Mouse (Mus musculus) intestine, embryonic 15.5 days (tissue): ENCODE data around the gene Dnajb8. TPM values are rescaled to one million over a fixed set of nuclear protein-coding genes. Genes with fewer than 3 reads are reported as not detected.

Source experiments
- ATAC-seq: fragments of 200-750 bp; cut with Nextera tagmentation; 2 replicates; pipeline ENCODE4 v1.8.0; 2017; ENCODE audit warnings: moderate TSS enrichment, moderate library complexity
- H3K27ac ChIP-seq: fragments of 300-500 bp; sonication (generic); 2 replicates; pipeline ENCODE4 v1.5.1; 2015; ENCODE audit warnings: mild to moderate bottlenecking, inconsistent platforms
- H3K27me3 ChIP-seq: fragments of 300-500 bp; sonication (generic); replicated peaks from 2 replicates; pipeline ENCODE4 v1.6.1; 2015; ENCODE audit warnings: inconsistent platforms
- H3K36me3 ChIP-seq: fragments of 300-500 bp; sonication (generic); 2 replicates; pipeline ENCODE4 v1.6.1; 2015; ENCODE audit warnings: inconsistent platforms
- H3K4me1 ChIP-seq: fragments of 300-500 bp; sonication (generic); replicated peaks from 2 replicates; pipeline ENCODE4 v1.6.1; 2015; ENCODE audit warnings: inconsistent platforms
- H3K4me2 ChIP-seq: fragments of 300-500 bp; sonication (generic); replicated peaks from 2 replicates; pipeline ENCODE4 v1.6.1; 2015; ENCODE audit warnings: mild to moderate bottlenecking, inconsistent platforms
- H3K4me3 ChIP-seq: fragments of 300-500 bp; sonication (generic); replicated peaks from 2 replicates; pipeline ENCODE4 v1.5.1; 2015; ENCODE audit warnings: inconsistent platforms
- H3K9ac ChIP-seq: fragments of 300-500 bp; sonication (generic); 2 replicates; pipeline ENCODE4 v1.6.1; 2015; ENCODE audit warnings: inconsistent platforms
- H3K9me3 ChIP-seq: fragments of 300-500 bp; sonication (generic); 2 replicates; pipeline ENCODE4 v1.6.1; 2016; ENCODE audit warnings: inconsistent platforms
- WGBS: fragments of 180-500 bp; shearing (Covaris S2); methylation state at CpG from one replicate; pipeline ENCODE4 v1.1.7; 2015; 5-methylcytosine and 5-hydroxymethylcytosine counted together
- polyA plus RNA-seq: library from polyadenylated mRNA; unstranded; fragments of >200 nt; fragmentation: Nextera tagmentation; extraction: Ambion mirVana; gene quantifications from 2 replicates; pipeline ENCODE4 v1.2.1, GENCODE M21; 2015

The Dnajb8 gene
- polyA plus RNA-seq, 1 experiment from 2014 or later: not detected

DNA sequence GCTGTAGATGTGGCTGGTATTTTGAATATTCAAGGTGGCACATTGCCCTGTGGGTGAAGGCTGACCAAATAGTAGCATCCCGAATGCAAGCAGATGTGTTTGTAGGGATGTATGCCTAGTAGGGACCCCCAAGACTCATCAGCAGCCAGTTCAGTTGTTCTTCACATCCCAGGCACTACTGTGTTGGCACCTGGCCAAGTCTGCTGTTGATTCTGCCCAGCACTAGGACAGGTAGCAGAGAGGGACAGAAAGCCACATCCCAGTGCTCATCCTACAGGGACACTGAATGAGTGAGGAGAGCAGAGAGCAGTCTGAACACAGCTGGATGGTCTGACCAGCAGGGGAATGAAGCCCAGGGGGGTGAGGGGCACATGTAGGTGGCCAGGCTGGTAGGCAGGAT is 27.2 kb downstream of the Dnajb8 start:
- no peaks in the 10 kb centered on the region for H3K9me3 ChIP-seq
- no peak overlapping the region for H3K27ac ChIP-seq
- no peaks in the 10 kb centered on the region for H3K27me3 ChIP-seq
- H3K4me1 ChIP-seq: peaks cover 17% of the 10 kb centered on the region; the same call in 1 of the 2 replicates
- H3K36me3 ChIP-seq: no peaks in the 10 kb centered on the region
- H3K4me3 ChIP-seq: no peak overlapping the region
- H3K9ac ChIP-seq: no peak overlapping the region
- no peak overlapping the region for H3K4me2 ChIP-seq
- 79% methylated on average over 1 of the region's 1 CpGs for WGBS
- no peak for ATAC-seq

DNA sequence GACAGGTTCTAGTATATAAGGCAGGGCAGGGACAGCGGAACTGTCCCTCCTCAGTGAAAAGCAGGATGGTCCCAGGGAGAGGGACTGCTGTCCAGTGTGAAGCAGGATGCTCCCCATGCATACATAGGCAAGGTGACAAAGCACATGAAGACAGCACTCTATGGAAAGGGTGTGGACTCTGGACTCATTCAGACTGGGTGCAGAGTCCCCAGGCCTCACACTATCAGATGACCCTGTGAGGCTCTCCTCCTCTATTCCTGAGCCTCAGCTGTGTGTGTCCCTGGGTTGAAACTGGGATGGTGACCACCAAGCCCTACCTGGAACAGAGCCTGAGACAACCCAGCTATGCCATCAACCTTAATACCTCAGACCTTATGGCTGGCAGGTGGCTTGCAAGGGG is 29.3 kb downstream of the Dnajb8 start:
- Histone ChIP-seq H3K4me3 (no peak overlapping the region), H3K9ac (no peak overlapping the region), H3K27ac (no peak overlapping the region), H3K4me2 (no peak overlapping the region), H3K36me3 (no peaks in the 10 kb centered on the region), H3K27me3 (no peaks in the 10 kb centered on the region), H3K9me3 (no peaks in the 10 kb centered on the region), H3K4me1 (peaks cover 16% of the 10 kb centered on the region; the same call in 1 of the 2 replicates)
- 92% methylated on average over 1 of the region's 1 CpGs for WGBS
- ATAC-seq: peak; percentile 85

DNA sequence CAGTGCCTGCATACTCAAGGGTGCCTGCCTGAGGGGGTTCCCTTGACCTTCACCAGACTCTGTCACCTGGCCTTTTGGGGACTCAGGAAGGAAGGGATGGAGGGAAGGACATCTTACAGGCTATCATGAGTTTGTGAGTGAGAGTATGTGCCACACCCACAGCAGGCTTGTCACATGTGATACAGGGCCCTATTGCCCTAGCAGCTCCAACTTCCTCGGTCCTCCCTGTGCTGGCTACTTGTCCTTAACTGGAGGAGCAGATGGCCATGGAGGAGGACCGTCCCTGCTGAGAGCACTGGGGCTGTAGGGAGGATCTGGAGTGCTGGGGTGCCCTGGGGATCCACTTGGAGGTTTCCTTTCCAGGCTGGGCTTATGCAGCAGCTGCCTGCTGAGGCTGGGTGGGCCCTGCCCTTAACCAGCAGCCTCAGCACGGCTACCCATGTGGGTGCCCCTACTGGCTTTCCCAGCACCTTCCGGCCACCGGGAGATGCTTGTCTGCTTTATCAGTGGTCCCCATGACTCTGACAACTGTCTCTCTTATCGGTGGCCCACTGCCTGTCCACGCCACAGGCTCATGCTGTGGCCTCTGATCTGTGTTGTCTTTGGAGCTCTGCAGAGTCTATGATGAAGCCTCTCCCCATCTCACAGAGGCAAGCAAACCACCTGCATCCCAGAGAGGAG is 29.9 kb downstream of the Dnajb8 start:
- Histone ChIP-seq H3K4me1 (peaks cover 11% of the 10 kb centered on the region; the same call in 1 of the 2 replicates), H3K27ac (no peak overlapping the region), H3K27me3 (no peaks in the 10 kb centered on the region), H3K4me3 (no peak overlapping the region), H3K36me3 (no peaks in the 10 kb centered on the region), H3K4me2 (no peak overlapping the region), H3K9ac (no peak overlapping the region), H3K9me3 (no peaks in the 10 kb centered on the region)
- ATAC-seq: peak; percentile 73
- WGBS: 75% methylated on average over 7 of the region's 7 CpGs

DNA sequence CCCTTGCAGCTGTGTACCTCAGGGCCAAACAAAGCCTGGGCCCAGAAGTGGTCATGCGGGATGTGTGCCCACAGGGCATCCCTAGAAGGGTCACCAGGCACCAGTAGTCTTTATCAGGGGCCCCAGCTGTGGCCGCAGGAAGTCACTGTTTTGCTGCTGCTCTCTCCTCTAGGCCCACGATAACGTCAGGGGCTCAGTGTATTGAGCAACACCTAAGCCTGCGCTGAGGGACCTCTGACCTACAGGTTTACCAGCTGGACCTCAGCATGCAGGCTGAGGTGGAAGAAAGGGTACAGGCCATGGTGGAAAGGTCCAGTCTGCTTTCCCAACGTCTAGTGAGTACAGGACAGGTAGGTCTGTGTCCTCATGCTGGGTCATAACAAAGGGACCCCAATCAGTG is 32.0 kb downstream of the Dnajb8 start:
- Histone ChIP-seq H3K36me3 (no peaks in the 10 kb centered on the region), H3K27me3 (no peaks in the 10 kb centered on the region), H3K9ac (no peak overlapping the region), H3K9me3 (no peaks in the 10 kb centered on the region), H3K27ac (no peak overlapping the region), H3K4me3 (no peak overlapping the region), H3K4me2 (no peak overlapping the region), H3K4me1 (0 out of 2 replicates have a peak, but pooled peaks cover 11% of the 10 kb centered on the region)
- 71% methylated on average over 6 of the region's 6 CpGs for WGBS
- no peak for ATAC-seq

DNA sequence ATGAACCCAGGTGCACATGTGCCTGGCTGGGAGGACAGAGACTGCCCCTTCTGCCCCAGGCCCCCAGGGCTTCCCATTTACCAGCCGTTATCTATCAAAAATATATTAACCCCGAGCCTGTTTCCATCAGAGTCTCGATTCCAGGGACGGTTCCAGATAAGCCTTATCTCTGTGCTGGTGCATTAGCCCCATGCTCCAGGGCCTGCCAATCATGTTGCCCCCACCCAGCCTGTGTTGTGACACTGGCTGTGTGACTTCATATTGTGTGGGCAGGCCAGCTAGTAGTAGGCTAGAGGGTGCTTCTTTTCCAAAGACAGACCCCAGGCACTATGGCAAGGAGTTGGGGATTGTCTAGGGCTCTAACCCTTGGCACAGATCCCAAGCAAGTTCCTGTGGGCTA is 33.4 kb downstream of the Dnajb8 start:
- 0 out of 2 replicates have a peak, but pooled peaks cover 11% of the 10 kb centered on the region for H3K4me1 ChIP-seq
- H3K9me3 ChIP-seq: no peaks in the 10 kb centered on the region
- no peaks in the 10 kb centered on the region for H3K27me3 ChIP-seq
- no peak overlapping the region for H3K9ac ChIP-seq
- WGBS: 57% methylated on average over 4 of the region's 4 CpGs
- ATAC-seq: no peak
- no peak overlapping the region for H3K27ac ChIP-seq
- no peak overlapping the region for H3K4me2 ChIP-seq
- no peak overlapping the region for H3K4me3 ChIP-seq
- no peaks in the 10 kb centered on the region for H3K36me3 ChIP-seq

DNA sequence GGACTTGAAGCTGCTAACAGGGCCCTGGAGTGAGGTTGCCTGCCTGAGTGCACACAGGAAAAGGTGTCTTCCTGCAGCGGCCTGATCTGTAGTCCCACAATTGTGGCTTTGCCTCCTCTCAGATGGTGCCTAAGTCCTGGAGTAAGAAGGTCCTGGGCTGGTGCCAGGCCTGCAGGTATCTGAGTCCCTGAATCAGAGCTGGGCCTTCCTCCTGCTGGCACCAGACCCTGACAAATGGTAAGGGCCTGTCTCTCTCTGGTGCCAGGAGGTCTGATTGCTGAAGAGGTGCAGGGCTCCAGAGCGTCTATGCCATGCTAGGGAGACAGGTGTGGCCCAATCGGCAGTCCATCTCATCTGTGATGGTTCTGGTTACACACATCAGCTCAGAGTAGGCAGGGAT is 37.6 kb downstream of the Dnajb8 start:
- H3K9ac ChIP-seq: no peak overlapping the region
- no peaks in the 10 kb centered on the region for H3K9me3 ChIP-seq
- no peaks in the 10 kb centered on the region for H3K27me3 ChIP-seq
- H3K36me3 ChIP-seq: no peaks in the 10 kb centered on the region
- H3K4me2 ChIP-seq: no peak overlapping the region
- H3K4me1 ChIP-seq: 0 out of 2 replicates have a peak, but pooled peaks cover 4% of the 10 kb centered on the region
- no peak for ATAC-seq
- no peak overlapping the region for H3K27ac ChIP-seq
- H3K4me3 ChIP-seq: no peak overlapping the region
- 86% methylated on average over 3 of the region's 3 CpGs for WGBS

DNA sequence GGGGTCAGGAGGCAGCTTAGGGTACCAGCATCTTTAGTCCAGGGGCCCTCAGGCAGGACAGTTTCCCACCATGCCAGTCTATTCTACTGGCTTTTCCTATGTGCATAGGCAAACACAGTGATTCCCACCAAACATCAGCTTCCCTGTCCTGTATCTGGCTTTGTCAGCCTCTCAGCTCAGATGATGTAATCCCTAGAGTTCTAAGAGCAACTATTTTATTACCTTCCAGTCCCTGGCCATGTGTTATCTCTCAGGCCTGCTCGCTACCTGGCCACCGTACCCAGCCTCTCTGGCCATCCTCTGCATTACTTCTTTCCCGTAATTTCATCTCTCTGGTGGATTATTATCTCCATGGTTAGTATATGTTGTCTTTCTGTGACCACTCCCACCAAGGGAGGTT is 38.6 kb downstream of the Dnajb8 start:
- peak; percentile 73 for ATAC-seq
- H3K4me2 ChIP-seq: no peak overlapping the region
- no peak overlapping the region for H3K9ac ChIP-seq
- H3K36me3 ChIP-seq: no peaks in the 10 kb centered on the region
- WGBS: 63% methylated on average over 3 of the region's 3 CpGs
- H3K4me1 ChIP-seq: 0 out of 2 replicates have a peak, but pooled peaks cover 4% of the 10 kb centered on the region
- no peaks in the 10 kb centered on the region for H3K9me3 ChIP-seq
- no peak overlapping the region for H3K27ac ChIP-seq
- no peak overlapping the region for H3K4me3 ChIP-seq
- H3K27me3 ChIP-seq: no peaks in the 10 kb centered on the region

DNA sequence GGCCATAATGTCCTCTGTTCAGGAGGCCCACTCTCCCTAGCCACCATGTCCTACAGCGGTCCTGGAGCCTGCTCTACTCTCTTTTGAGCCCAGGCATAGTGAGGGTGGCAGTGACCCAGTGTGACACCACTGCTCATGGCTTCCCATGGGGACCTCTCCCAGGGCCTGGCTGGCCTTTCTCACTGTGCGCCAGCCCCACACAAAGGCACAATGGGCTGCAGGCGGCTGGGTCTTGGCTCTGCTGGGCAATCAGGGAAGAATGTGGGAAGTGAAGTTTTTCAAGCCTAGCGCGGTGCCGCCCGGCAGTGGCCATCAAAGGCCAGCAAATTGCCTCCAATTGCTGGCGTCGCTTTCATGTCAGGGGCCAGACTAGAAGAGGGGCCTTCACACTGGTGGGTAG is 40.1 kb downstream of the Dnajb8 start:
- H3K27me3 ChIP-seq: no peaks in the 10 kb centered on the region
- 61% methylated on average over 9 of the region's 9 CpGs for WGBS
- no peak for ATAC-seq
- H3K27ac ChIP-seq: no peak overlapping the region
- H3K4me1 ChIP-seq: 0 out of 2 replicates have a peak, but pooled peaks cover 4% of the 10 kb centered on the region
- no peaks in the 10 kb centered on the region for H3K36me3 ChIP-seq
- H3K4me2 ChIP-seq: no peak overlapping the region
- H3K4me3 ChIP-seq: no peak overlapping the region
- no peak overlapping the region for H3K9ac ChIP-seq
- no peaks in the 10 kb centered on the region for H3K9me3 ChIP-seq

DNA sequence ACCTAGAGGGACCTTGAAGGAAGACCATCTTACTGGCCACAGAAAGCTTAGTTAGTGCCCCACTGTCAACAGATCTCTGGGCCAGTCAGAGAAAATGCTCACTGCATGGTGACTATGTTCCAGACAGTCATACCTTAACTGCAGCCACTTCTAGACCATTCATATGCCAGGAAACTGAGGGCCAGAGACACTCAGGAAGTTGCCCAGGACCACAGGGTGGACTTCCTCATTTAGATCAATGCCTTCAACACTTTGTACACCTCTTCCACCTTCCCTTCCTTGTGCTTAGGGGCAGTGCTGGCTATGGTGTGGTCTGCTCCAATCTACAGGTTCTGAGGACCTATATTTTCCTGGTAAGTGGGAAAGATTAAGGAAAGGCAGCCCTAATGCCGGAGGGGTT is 43.3 kb downstream of the Dnajb8 start:
- Histone ChIP-seq H3K36me3 (no peaks in the 10 kb centered on the region), H3K27ac (no peak overlapping the region), H3K4me1 (0 out of 2 replicates have a peak, but pooled peaks cover 4% of the 10 kb centered on the region), H3K9me3 (no peaks in the 10 kb centered on the region), H3K4me2 (no peak overlapping the region), H3K4me3 (no peak overlapping the region), H3K9ac (no peak overlapping the region), H3K27me3 (no peaks in the 10 kb centered on the region)
- WGBS: 86% methylated on average over 1 of the region's 1 CpGs
- no peak for ATAC-seq

DNA sequence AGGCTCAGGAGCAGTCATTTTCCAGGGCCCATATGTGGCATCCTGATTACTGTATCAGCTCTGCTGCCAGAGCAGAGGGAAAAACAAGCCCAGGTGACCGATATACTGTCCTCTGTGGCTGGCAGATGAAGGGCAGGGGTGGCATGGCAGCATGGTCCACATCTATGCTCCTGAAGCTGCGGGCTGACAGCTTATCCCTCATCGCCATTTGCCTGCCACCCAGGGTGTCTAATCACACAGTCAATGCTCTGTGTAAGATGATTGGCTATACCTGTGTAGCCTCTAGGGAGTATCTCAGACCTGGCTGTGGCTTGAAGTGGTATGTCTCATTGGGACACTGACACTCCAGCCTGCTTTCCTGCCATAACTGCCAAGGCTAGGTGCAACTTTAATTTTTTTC is 44.0 kb downstream of the Dnajb8 start:
- Histone ChIP-seq H3K27ac (no peak overlapping the region), H3K4me3 (no peak overlapping the region), H3K36me3 (no peaks in the 10 kb centered on the region), H3K27me3 (no peaks in the 10 kb centered on the region), H3K4me2 (no peak overlapping the region), H3K9ac (no peak overlapping the region), H3K4me1 (0 out of 2 replicates have a peak, but pooled peaks cover 4% of the 10 kb centered on the region), H3K9me3 (no peaks in the 10 kb centered on the region)
- WGBS: 93% methylated on average over 3 of the region's 3 CpGs
- no peak for ATAC-seq

DNA sequence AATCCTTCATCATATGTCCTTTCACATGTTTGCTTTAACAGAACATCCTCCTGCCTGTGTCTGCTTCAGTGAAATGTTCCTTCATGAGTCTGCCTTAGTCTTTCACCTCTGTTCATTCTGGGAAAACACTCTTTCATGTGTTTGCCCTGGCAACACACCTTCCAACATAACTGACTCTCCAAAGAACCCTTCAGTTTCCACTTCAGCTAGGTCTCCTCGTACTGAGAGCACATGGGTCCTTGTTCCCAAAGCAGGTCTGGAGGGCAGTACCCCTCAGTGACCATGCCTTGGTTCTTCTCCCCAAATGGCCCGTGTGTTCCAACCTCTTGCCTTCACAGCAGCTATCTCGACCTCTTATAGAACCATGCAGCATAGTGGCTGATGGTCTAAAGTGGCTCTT is 45.0 kb downstream of the Dnajb8 start:
- no peak overlapping the region for H3K4me3 ChIP-seq
- 88% methylated on average over 3 of the region's 3 CpGs for WGBS
- H3K9me3 ChIP-seq: no peaks in the 10 kb centered on the region
- H3K4me2 ChIP-seq: no peak overlapping the region
- H3K27me3 ChIP-seq: no peaks in the 10 kb centered on the region
- no peak for ATAC-seq
- peaks cover 4% of the 10 kb centered on the region; the same call in 1 of the 2 replicates for H3K4me1 ChIP-seq
- H3K36me3 ChIP-seq: no peaks in the 10 kb centered on the region
- no peak overlapping the region for H3K27ac ChIP-seq
- no peak overlapping the region for H3K9ac ChIP-seq

DNA sequence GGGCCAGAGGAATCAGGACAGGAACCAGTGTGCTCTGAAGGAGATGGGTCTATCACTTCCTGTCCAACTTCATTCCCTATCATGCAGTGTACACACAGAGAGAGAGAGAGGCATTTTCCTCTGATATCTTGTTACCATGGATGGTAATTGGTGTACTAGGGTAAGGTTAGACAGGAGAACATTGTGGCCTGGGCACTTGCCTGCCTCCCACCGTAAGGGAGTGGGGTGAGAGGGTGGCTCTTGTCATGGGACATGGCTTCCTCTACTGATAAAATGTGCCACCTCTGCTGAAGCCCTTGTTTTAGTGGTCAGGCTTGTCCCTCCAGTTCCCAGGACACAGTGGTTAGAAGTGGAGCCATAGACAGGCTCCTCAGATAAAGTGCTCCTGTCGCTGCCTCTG is 45.9 kb downstream of the Dnajb8 start:
- ATAC-seq: no peak
- Histone ChIP-seq H3K4me1 (no peaks in the 10 kb centered on the region; the same call in 1 of the 2 replicates), H3K9ac (no peak overlapping the region), H3K27me3 (no peaks in the 10 kb centered on the region), H3K9me3 (no peaks in the 10 kb centered on the region), H3K4me3 (no peak overlapping the region), H3K36me3 (no peaks in the 10 kb centered on the region), H3K4me2 (no peak overlapping the region), H3K27ac (no peak overlapping the region)
- WGBS: 82% methylated on average over 2 of the region's 2 CpGs

DNA sequence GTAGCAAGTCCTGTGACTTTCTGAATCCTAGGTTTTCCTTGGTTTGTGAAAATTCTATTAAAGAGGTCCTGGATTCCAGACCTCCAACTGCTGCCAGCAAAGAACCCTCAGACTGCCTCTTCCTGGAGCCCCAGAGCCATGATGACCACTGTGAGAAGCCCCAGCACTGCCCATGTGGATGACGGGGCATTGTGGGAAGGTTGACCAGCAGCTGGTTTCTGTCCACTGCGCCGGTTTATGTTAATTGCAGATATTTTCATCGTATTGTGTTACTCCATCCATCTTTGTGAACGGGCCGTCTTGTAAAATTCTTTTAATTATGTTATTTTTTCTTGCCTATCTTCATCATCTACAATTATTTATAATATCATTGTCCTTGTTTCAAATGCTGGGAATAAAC is 52.6 kb downstream of the Dnajb8 start:
- WGBS: 63% methylated on average over 6 of the region's 6 CpGs
- H3K4me3 ChIP-seq: no peak overlapping the region
- H3K9me3 ChIP-seq: no peaks in the 10 kb centered on the region
- H3K27me3 ChIP-seq: no peaks in the 10 kb centered on the region
- no peak for ATAC-seq
- no peak overlapping the region for H3K27ac ChIP-seq
- no peaks in the 10 kb centered on the region for H3K36me3 ChIP-seq
- no peaks in the 10 kb centered on the region; the same call in 1 of the 2 replicates for H3K4me1 ChIP-seq
- H3K9ac ChIP-seq: no peak overlapping the region
- H3K4me2 ChIP-seq: no peak overlapping the region
